Mouse (Mus musculus) mouse embryonic stem cell (cell line): ENCODE results near the gene Stra8.

Source experiments
- in situ Hi-C, 2 experiments: fragments of 300-500 bp; cut with MboI; formaldehyde crosslinking; loops; 1 replicate in 1 of 2; 3 replicates in 1 of 2; pipeline ENCODE4 v1.14.3; 2019 to 2020; ENCODE audit warnings: low sequenced_read_pairs in 2 of 2, low pct_unique_long_range_greater_than_20kb in 1 of 2, mixed read lengths in 1 of 2; ENCODE audit not compliant: unreplicated experiment in 1 of 2

Stra8 gene

GRCm38 (mm10) chr6:34965819-34966539 lies 46.0 kb downstream of the Stra8 start:
- in situ Hi-C loops = no loop called here

GRCm38 (mm10) chr6:34971181-34971580 lies 51.2 kb downstream of the Stra8 start:
- in situ Hi-C loops = no loop called here

- in situ Hi-C loops = no loop called here
Measured at GRCm38 (mm10) chr6:34979291-34979690, 59.3 kb downstream of the Stra8 start.

- in situ Hi-C loops = no loop called here
Measured at GRCm38 (mm10) chr6:34980661-34981060, 60.7 kb downstream of the Stra8 start.

- in situ Hi-C loops = no loop called here
Measured at GRCm38 (mm10) chr6:34987085-34987645, 67.2 kb downstream of the Stra8 start.

GRCm38 (mm10) chr6:34988081-34988761 lies 68.3 kb downstream of the Stra8 start, which contains the start of gene Slc23a4:
Slc23a4 (minus strand) TSS chr6:34988404.
- in situ Hi-C loops = no loop called here
